Mouse (Mus musculus) testis, adult 2 months (tissue): ENCODE measurements around the gene Nsun4.

Experiments
- CTCF ChIP-seq: fragments of 200-500 bp; IDR thresholded peaks from 2 replicates; pipeline ENCODE4 v1.5.1; 2012; ENCODE audit warnings: low read depth, mild to moderate bottlenecking, inconsistent platforms, low read length, moderate library complexity; ENCODE audit not compliant: control insufficient read depth, insufficient read depth, insufficient replicate concordance
- POLR2A ChIP-seq: fragments of 200-500 bp; IDR thresholded peaks from 2 replicates; pipeline ENCODE4 v1.6.1; 2012; ENCODE audit warnings: low read depth, mild to moderate bottlenecking, inconsistent platforms, low read length, moderate library complexity; ENCODE audit not compliant: control insufficient read depth

- TF ChIP-seq CTCF (no peak), POLR2A (no peak)
Measured at GRCm38 (mm10) chr4:116052526-116053293, 966 bp downstream of the Nsun4 start.
